Mouse (Mus musculus): ENCODE data around the gene Gm49405.

DNA sequence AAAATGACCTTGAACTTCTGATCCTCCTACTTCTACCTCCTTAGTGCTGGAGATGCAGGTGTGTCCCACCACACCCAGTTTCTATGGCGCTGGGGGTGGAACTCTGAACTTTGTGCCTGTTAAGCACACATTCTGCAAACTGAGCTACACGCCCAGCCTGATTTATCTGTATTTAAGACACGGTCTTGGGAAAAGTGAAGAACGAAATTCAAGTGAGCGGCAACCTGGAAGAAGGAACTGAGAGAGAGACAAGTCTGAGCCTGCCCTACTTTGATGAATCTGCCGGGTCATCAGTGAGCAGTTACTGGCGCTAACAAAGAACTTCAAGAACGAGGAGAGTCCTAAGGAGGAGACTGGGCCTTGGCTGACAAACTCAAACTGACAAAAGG is 46.4 kb downstream of the Gm49405 start:
- no peak for TF ChIP-seq CTCF (IDR thresholded peaks at IDR 0.05)
- TF ChIP-seq EP300 (IDR thresholded peaks at IDR 0.05): no peak
